Mouse (Mus musculus): ENCODE results near the gene Cldn8. TPM values are rescaled to one million over a fixed set of nuclear protein-coding genes. Genes with fewer than 3 reads are reported as not detected.

The Cldn8 gene
- polyA plus RNA-seq (2015; fragmentation: Nextera tagmentation; extraction: Ambion mirVana) = 107 and 111 TPM in 2 replicates

DNA sequence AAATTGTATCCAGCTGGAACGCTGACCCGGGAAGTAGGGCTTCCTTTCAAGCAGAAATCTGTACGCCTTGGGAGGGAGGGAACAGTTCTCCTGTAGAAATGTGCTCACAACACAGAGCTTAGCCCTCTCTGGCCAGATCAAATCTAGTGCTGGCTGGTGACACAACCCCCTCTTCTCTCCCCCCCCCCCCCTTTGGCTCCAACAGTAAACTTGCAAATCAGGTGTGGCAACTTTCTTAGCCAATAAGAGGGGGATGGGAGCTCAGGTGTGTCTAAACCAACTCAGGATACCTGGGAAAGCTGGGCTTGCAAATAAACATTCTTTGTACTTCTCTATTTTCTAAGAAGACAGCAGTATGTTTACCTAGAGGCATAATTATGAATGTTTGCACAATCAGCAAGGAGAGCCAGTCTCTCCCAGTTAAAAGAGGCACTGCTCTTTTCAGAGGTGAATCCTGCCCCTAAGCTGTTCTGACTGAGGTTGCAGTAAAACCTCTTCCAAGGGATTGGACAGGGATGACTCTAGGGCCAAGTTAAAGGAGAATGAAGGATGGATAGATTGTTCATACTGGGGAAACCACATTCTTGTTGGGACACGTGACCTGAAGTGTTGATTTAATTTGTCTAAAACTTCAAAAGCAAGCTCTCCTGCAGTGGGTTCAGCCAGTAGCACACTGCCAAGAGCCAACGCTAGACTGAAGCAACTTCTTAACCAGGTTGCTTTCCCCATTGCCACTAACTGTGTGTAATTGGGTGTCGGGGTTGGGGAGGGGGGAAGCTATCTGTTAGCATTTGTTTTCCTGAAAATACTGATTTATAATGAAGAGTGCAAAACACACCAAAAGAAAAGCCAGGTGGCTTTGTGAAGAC is at the start of gene Cldn8:
TSS of gene Cldn8 (minus strand) at position 139 of the 869 bp plus-strand sequence.
- WGBS = 53% methylated on average over 6 of the region's 6 CpGs
- Histone ChIP-seq H3K4me3 (ENCODE audit: low read length) (peak within 1 kb of the TSS; percentile 45), H3K36me3 (ENCODE audit: control insufficient read depth, insufficient read depth, low read length) (no peaks in the 10 kb centered on the region), H3K9me3 (ENCODE audit: control insufficient read depth, low read length) (no peaks in the 10 kb centered on the region), H3K27ac (ENCODE audit: low read length) (peak within 1 kb of the TSS; percentile 84), H3K9ac (ENCODE audit: low read depth, low read length) (peak within 1 kb of the TSS; percentile 51), H3K4me1 (ENCODE audit: control insufficient read depth, insufficient read depth, low read length) (no peaks in the 10 kb centered on the region), H3K27me3 (replicated peaks; ENCODE audit: control insufficient read depth, insufficient read depth, low read length) (no peaks in the 10 kb centered on the region), H3K4me2 (ENCODE audit: low read depth, low read length) (peak within 1 kb of the TSS; percentile 3; the same call in 1 of the 2 replicates)
- ATAC-seq = peak; percentile 89

DNA sequence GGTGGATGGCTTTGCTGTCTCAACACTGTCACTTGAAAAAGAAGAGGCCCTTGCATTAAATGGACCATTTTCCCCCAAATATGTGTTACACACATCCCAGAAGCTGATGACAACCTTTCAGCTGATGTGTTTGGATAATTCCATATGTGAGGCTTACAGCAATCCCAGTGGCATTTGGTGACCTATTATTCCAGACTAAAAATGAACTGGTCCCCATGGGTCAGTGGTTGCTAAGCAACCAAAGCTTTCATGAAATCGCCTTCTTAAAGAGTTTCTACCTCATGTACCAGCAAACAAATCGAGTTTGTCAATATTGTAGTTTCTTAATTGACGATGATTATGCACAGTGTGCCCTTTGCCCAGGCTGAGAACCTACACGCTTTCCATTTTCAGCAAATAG is 49.7 kb upstream of the Cldn8 start:
- 70% methylated on average over 4 of the region's 4 CpGs for WGBS
- no peaks in the 10 kb centered on the region for H3K4me1 ChIP-seq (ENCODE audit: control insufficient read depth, insufficient read depth, low read length)
- ATAC-seq = no peak
- no peak overlapping the region for H3K4me2 ChIP-seq (ENCODE audit: low read depth, low read length)
- no peaks in the 10 kb centered on the region for H3K9me3 ChIP-seq (ENCODE audit: control insufficient read depth, low read length)
- H3K9ac ChIP-seq (ENCODE audit: low read depth, low read length) = no peak overlapping the region
- no peak overlapping the region for H3K27ac ChIP-seq (ENCODE audit: low read length)
- H3K36me3 ChIP-seq (ENCODE audit: control insufficient read depth, insufficient read depth, low read length) = no peaks in the 10 kb centered on the region
- no peak overlapping the region for H3K4me3 ChIP-seq (ENCODE audit: low read length)
- H3K27me3 ChIP-seq (replicated peaks; ENCODE audit: control insufficient read depth, insufficient read depth, low read length) = no peaks in the 10 kb centered on the region

DNA sequence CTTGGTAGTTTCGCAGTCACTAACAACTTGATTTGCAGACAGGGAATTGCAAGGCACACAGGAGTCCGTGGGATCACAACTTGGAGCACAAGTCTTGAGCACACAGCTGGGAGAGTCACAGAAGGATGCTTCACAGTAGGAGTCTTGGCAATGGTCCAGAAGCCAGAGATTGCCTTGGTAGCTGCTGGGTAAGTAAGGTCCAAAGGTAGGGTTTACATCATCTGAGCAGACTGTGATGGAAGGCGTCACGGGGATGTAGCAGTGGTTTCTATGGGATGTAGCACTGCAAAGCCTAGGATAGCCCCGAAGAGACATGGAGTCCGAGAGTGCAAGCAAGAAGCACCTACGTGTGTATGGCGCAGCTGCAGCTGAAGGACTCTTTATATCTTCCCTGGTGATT is 48.9 kb upstream of the Cldn8 start, which contains the start of gene Krtap24-1:
TSS of gene Krtap24-1 (minus strand) at position 358 of the 400 bp plus-strand sequence.
- Histone ChIP-seq H3K36me3 (ENCODE audit: control insufficient read depth, insufficient read depth, low read length) (no peaks in the 10 kb centered on the region), H3K4me1 (ENCODE audit: control insufficient read depth, insufficient read depth, low read length) (no peaks in the 10 kb centered on the region), H3K9me3 (ENCODE audit: control insufficient read depth, low read length) (no peaks in the 10 kb centered on the region), H3K9ac (ENCODE audit: low read depth, low read length) (no peak within 1 kb of the TSS), H3K27ac (ENCODE audit: low read length) (no peak within 1 kb of the TSS), H3K27me3 (replicated peaks; ENCODE audit: control insufficient read depth, insufficient read depth, low read length) (no peaks in the 10 kb centered on the region), H3K4me2 (ENCODE audit: low read depth, low read length) (no peak within 1 kb of the TSS), H3K4me3 (ENCODE audit: low read length) (no peak within 1 kb of the TSS)
- peak; percentile 93 for ATAC-seq
- WGBS = 89% methylated on average over 8 of the region's 8 CpGs

GRCm38 (mm10) chr16:88604570-88604969 is 41.6 kb upstream of the Cldn8 start:
- Histone ChIP-seq H3K27ac (ENCODE audit: low read length) (no peak overlapping the region), H3K36me3 (ENCODE audit: control insufficient read depth, insufficient read depth, low read length) (no peaks in the 10 kb centered on the region), H3K9me3 (ENCODE audit: control insufficient read depth, low read length) (no peaks in the 10 kb centered on the region), H3K4me2 (ENCODE audit: low read depth, low read length) (no peak overlapping the region), H3K9ac (ENCODE audit: low read depth, low read length) (no peak overlapping the region), H3K4me3 (ENCODE audit: low read length) (no peak overlapping the region), H3K27me3 (replicated peaks; ENCODE audit: control insufficient read depth, insufficient read depth, low read length) (no peaks in the 10 kb centered on the region), H3K4me1 (ENCODE audit: control insufficient read depth, insufficient read depth, low read length) (no peaks in the 10 kb centered on the region)
- WGBS = 87% methylated on average over 6 of the region's 6 CpGs
- no peak for ATAC-seq

GRCm38 (mm10) chr16:88602464-88602863 is 39.5 kb upstream of the Cldn8 start:
- H3K27me3 ChIP-seq (replicated peaks; ENCODE audit: control insufficient read depth, insufficient read depth, low read length) = no peaks in the 10 kb centered on the region
- no peak overlapping the region for H3K4me3 ChIP-seq (ENCODE audit: low read length)
- no peak overlapping the region for H3K27ac ChIP-seq (ENCODE audit: low read length)
- H3K36me3 ChIP-seq (ENCODE audit: control insufficient read depth, insufficient read depth, low read length) = no peaks in the 10 kb centered on the region
- no peak overlapping the region for H3K4me2 ChIP-seq (ENCODE audit: low read depth, low read length)
- H3K4me1 ChIP-seq (ENCODE audit: control insufficient read depth, insufficient read depth, low read length) = peaks cover 2% of the 10 kb centered on the region; the same call in 1 of the 2 replicates
- H3K9me3 ChIP-seq (ENCODE audit: control insufficient read depth, low read length) = no peaks in the 10 kb centered on the region
- no peak overlapping the region for H3K9ac ChIP-seq (ENCODE audit: low read depth, low read length)
- ATAC-seq = no peak
- 69% methylated on average over 1 of the region's 1 CpGs for WGBS

DNA sequence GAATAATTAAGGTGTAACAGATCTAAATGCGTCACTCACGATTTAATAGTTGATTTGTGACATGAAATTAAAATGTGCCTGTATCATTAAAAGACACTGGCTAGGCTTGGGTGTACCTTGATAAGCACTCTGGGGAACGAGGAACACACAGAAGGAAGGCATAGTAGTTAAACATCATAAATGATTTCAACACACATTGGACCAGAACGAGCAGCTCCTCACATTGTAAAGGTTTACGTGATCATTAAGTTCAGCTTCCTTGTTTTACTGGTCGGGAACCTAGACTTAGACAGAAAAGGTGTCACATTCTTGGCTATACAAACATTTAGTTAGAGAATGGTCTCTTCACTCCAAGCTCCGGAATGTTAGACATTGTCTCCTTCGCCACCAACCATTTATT is 37.3 kb upstream of the Cldn8 start:
- no peak overlapping the region for H3K9ac ChIP-seq (ENCODE audit: low read depth, low read length)
- H3K9me3 ChIP-seq (ENCODE audit: control insufficient read depth, low read length) = no peaks in the 10 kb centered on the region
- WGBS = 52% methylated on average over 8 of the region's 8 CpGs
- peak; percentile 90 for ATAC-seq
- 0 out of 2 replicates have a peak overlapping the region, but pooled peaks have one; percentile 8 for H3K4me2 ChIP-seq (ENCODE audit: low read depth, low read length)
- H3K27me3 ChIP-seq (replicated peaks; ENCODE audit: control insufficient read depth, insufficient read depth, low read length) = no peaks in the 10 kb centered on the region
- H3K36me3 ChIP-seq (ENCODE audit: control insufficient read depth, insufficient read depth, low read length) = no peaks in the 10 kb centered on the region
- H3K4me1 ChIP-seq (ENCODE audit: control insufficient read depth, insufficient read depth, low read length) = peaks cover 2% of the 10 kb centered on the region; the same call in 1 of the 2 replicates
- H3K27ac ChIP-seq (ENCODE audit: low read length) = peak overlapping the region; percentile 83
- no peak overlapping the region for H3K4me3 ChIP-seq (ENCODE audit: low read length)

GRCm38 (mm10) chr16:88599504-88600237 is 36.7 kb upstream of the Cldn8 start:
- WGBS = 30% methylated on average over 16 of the region's 16 CpGs
- Histone ChIP-seq H3K4me3 (ENCODE audit: low read length) (no peak overlapping the region), H3K4me1 (ENCODE audit: control insufficient read depth, insufficient read depth, low read length) (peaks cover 2% of the 10 kb centered on the region; the same call in 1 of the 2 replicates), H3K36me3 (ENCODE audit: control insufficient read depth, insufficient read depth, low read length) (no peaks in the 10 kb centered on the region), H3K27ac (ENCODE audit: low read length) (peak overlapping the region; percentile 83), H3K27me3 (replicated peaks; ENCODE audit: control insufficient read depth, insufficient read depth, low read length) (no peaks in the 10 kb centered on the region), H3K9ac (ENCODE audit: low read depth, low read length) (no peak overlapping the region), H3K9me3 (ENCODE audit: control insufficient read depth, low read length) (no peaks in the 10 kb centered on the region), H3K4me2 (ENCODE audit: low read depth, low read length) (peak overlapping the region; percentile 11; the same call in 1 of the 2 replicates)
- ATAC-seq = peak; percentile 94

GRCm38 (mm10) chr16:88592758-88593157 is 29.8 kb upstream of the Cldn8 start:
- Histone ChIP-seq H3K4me3 (ENCODE audit: low read length) (no peak overlapping the region), H3K9ac (ENCODE audit: low read depth, low read length) (no peak overlapping the region), H3K27ac (ENCODE audit: low read length) (no peak overlapping the region), H3K4me1 (ENCODE audit: control insufficient read depth, insufficient read depth, low read length) (no peaks in the 10 kb centered on the region), H3K9me3 (ENCODE audit: control insufficient read depth, low read length) (no peaks in the 10 kb centered on the region), H3K27me3 (replicated peaks; ENCODE audit: control insufficient read depth, insufficient read depth, low read length) (no peaks in the 10 kb centered on the region), H3K36me3 (ENCODE audit: control insufficient read depth, insufficient read depth, low read length) (no peaks in the 10 kb centered on the region), H3K4me2 (ENCODE audit: low read depth, low read length) (no peak overlapping the region)
- no peak for ATAC-seq

DNA sequence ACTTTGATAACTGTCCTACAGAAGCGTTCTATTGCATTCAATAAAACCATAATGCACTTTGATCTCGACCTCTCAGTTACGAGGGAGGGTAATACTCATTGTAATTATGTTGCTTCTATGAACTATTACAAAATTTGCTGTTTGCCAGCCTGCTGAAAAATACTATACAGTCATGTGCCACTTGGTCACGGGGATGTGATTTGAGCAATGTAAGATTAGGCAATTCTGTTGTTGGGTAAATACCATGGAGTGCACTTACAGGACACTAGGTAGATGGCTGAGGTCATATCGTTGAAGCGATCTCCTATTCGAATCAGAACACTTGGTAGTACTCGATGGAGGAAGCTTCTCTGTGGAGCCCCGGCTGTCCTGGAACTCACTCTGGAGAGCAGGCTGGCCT is 20.4 kb upstream of the Cldn8 start:
- ATAC-seq = peak; percentile 92
- 0 out of 2 replicates have a peak overlapping the region, but pooled peaks have one; percentile 4 for H3K27ac ChIP-seq (ENCODE audit: low read length)
- no peaks in the 10 kb centered on the region for H3K4me1 ChIP-seq (ENCODE audit: control insufficient read depth, insufficient read depth, low read length)
- H3K9ac ChIP-seq (ENCODE audit: low read depth, low read length) = no peak overlapping the region
- no peaks in the 10 kb centered on the region for H3K36me3 ChIP-seq (ENCODE audit: control insufficient read depth, insufficient read depth, low read length)
- H3K4me3 ChIP-seq (ENCODE audit: low read length) = no peak overlapping the region
- H3K27me3 ChIP-seq (replicated peaks; ENCODE audit: control insufficient read depth, insufficient read depth, low read length) = no peaks in the 10 kb centered on the region
- H3K4me2 ChIP-seq (ENCODE audit: low read depth, low read length) = no peak overlapping the region
- H3K9me3 ChIP-seq (ENCODE audit: control insufficient read depth, low read length) = no peaks in the 10 kb centered on the region
- 67% methylated on average over 9 of the region's 9 CpGs for WGBS

Data from intestine, embryonic 16.5 days (tissue).